Mouse (Mus musculus): ENCODE data around the gene Tgfb1i1. TPM values are rescaled to one million over a fixed set of nuclear protein-coding genes. Genes with fewer than 3 reads are reported as not detected.

Tgfb1i1 gene
- polyA plus RNA-seq, 2 experiments = 5.0 to 7.8 TPM

- H3K4me3 ChIP-seq (ENCODE audit: insufficient read depth in 1 of 2, low read depth in 2 of 2, low read length in 2 of 2) = peak overlapping the region; percentile 93 to 97
- 0 out of 2 replicates have a peak, but pooled peaks have one; percentile 14 for ATAC-seq (ENCODE audit: insufficient read depth)
These were observed 49.9 kb downstream of the Tgfb1i1 start for GRCm38 (mm10) chr7:128296514-128296913.

GRCm38 (mm10) chr7:128297291-128297616 is 50.6 kb downstream of the Tgfb1i1 start:
- Histone ChIP-seq H3K4me3 (ENCODE audit: insufficient read depth in 1 of 2, low read depth in 2 of 2, low read length in 2 of 2) (peak overlapping the region; percentile 93 to 97), H3K27me3 (ENCODE audit: control insufficient read depth, insufficient read depth, low read length) (no peaks in the 10 kb centered on the region), H3K9ac (replicated peaks) (peak overlapping the region; percentile 84), H3K36me3 (replicated peaks; ENCODE audit: control insufficient read depth, insufficient read depth, low read depth) (peaks cover 17% of the 10 kb centered on the region), H3K4me2 (ENCODE audit: low read depth) (peak overlapping the region; percentile 87), H3K27ac (peak overlapping the region; percentile 90), H3K9me3 (ENCODE audit: control insufficient read depth, low read length) (no peaks in the 10 kb centered on the region), H3K4me1 (replicated peaks; ENCODE audit: control insufficient read depth in 2 of 2, insufficient read depth in 2 of 2, low read length in 1 of 2) (peaks cover 64 to 69% of the 10 kb centered on the region in 2 experiments)
- 17% methylated on average over 10 of the region's 10 CpGs for WGBS (ENCODE audit: insufficient replicate concordance)
- TF ChIP-seq CTCF (IDR thresholded peaks at IDR 0.05; ENCODE audit: low read depth) = no peak
- TF ChIP-seq EP300 (IDR thresholded peaks at IDR 0.05; ENCODE audit: low read depth) = no peak
- ATAC-seq (ENCODE audit: insufficient read depth) (peak; percentile 19; the same call in 1 of the 2 replicates), DNase-seq (ENCODE audit: low read depth in 3 of 3, low spot score in 3 of 3) (no peak)

More at GRCm38 (mm10) chr7:128296514-128296913, 49.9 kb downstream of the Tgfb1i1 start:
- Histone ChIP-seq H3K27me3 (ENCODE audit: control insufficient read depth, insufficient read depth, low read length) (no peaks in the 10 kb centered on the region), H3K4me2 (ENCODE audit: low read depth) (peak overlapping the region; percentile 87), H3K9ac (replicated peaks) (peak overlapping the region; percentile 84), H3K36me3 (replicated peaks; ENCODE audit: control insufficient read depth, insufficient read depth, low read depth) (peaks cover 11% of the 10 kb centered on the region), H3K4me1 (replicated peaks; ENCODE audit: control insufficient read depth in 2 of 2, insufficient read depth in 2 of 2, low read length in 1 of 2) (peaks cover 62 to 64% of the 10 kb centered on the region in 2 experiments), H3K27ac (peak overlapping the region; percentile 90), H3K9me3 (ENCODE audit: control insufficient read depth, low read length) (no peaks in the 10 kb centered on the region)
- TF ChIP-seq CTCF (IDR thresholded peaks at IDR 0.05; ENCODE audit: low read depth) (no peak), EP300 (IDR thresholded peaks at IDR 0.05; ENCODE audit: low read depth) (no peak)
- 45% methylated on average over 3 of the region's 3 CpGs for WGBS (ENCODE audit: insufficient replicate concordance)
- DNase-seq (ENCODE audit: low read depth in 3 of 3, low spot score in 3 of 3) = no peak

- H3K4me2 ChIP-seq (ENCODE audit: low read depth) = peak within 1 kb of the TSS; percentile 87
- DNase-seq (ENCODE audit: low read depth in 3 of 3, low spot score in 3 of 3) = peak; percentile 70 to 76 (median 75)
- under 1% methylated on average over 47 of the region's 47 CpGs for WGBS (ENCODE audit: insufficient replicate concordance)
- no peak for TF ChIP-seq EP300 (IDR thresholded peaks at IDR 0.05; ENCODE audit: low read depth)
- peak; percentile 67 for ATAC-seq (ENCODE audit: insufficient read depth)
- H3K36me3 ChIP-seq (replicated peaks; ENCODE audit: control insufficient read depth, insufficient read depth, low read depth) = peaks cover 14% of the 10 kb centered on the region
- no peaks in the 10 kb centered on the region for H3K27me3 ChIP-seq (ENCODE audit: control insufficient read depth, insufficient read depth, low read length)
- peak within 1 kb of the TSS; percentile 93 to 97 for H3K4me3 ChIP-seq (ENCODE audit: insufficient read depth in 1 of 2, low read depth in 2 of 2, low read length in 2 of 2)
- no peaks in the 10 kb centered on the region for H3K9me3 ChIP-seq (ENCODE audit: control insufficient read depth, low read length)
- peak within 1 kb of the TSS; percentile 84 for H3K9ac ChIP-seq (replicated peaks)
- peak within 1 kb of the TSS; percentile 90 for H3K27ac ChIP-seq
- H3K4me1 ChIP-seq (replicated peaks; ENCODE audit: control insufficient read depth in 2 of 2, insufficient read depth in 2 of 2, low read length in 1 of 2) = peaks cover 62 to 64% of the 10 kb centered on the region in 2 experiments
These were observed 51.2 kb downstream of the Tgfb1i1 start, which contains the start of gene BC017158 for GRCm38 (mm10) chr7:128297617-128298480. BC017158 (minus strand) TSS chr7:128298170.

DNA sequence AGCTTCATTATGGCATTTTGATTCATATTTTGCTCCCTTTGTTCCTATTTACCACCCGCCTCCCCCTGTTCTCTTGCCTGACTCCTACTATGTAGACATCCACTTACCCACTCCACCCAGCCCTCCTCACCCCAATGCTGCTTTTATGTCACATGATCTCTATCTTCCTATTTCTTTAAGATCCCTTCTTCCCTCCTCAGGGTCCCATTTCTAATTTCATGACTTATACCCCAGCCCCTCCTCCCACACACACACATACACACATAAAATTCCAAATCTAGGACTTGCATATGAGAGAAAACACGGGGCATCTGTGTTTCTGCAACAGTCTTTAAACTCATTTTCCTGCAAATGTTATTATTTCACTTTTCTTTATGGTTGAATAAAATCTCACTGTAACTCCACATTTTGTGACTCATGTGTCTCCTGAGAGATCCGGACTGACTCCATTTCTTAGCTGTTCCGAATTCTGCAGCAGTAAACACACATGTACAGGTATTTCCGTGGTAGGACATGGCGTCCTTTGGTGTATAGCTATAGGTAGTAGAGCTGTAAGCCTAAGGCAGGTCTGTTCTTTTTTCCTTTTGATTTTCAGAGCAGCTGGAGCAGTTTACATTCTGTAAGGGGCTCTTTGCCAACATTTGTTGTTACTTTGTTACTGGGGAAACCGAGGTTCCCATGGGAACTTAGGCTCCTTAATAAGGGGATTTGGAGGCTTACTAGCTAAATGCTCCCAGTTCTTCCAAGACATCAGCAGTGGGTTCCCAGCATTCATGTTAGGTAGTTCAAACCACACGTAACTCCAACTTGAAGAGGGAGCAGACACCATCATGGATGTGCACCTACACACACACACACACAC is 52.1 kb downstream of the Tgfb1i1 start:
- Histone ChIP-seq H3K4me3 (ENCODE audit: insufficient read depth in 1 of 2, low read depth in 2 of 2, low read length in 2 of 2) (peak overlapping the region; percentile 93 to 97; a peak in 3 of 4 replicates), H3K27ac (peak overlapping the region; percentile 90)
- DNase-seq (ENCODE audit: low read depth in 3 of 3, low spot score in 3 of 3) = no peak

More for the DNA sequence above, 52.1 kb downstream of the Tgfb1i1 start:
- WGBS (ENCODE audit: insufficient replicate concordance) = 79% methylated on average over 8 of the region's 8 CpGs
- Histone ChIP-seq H3K4me2 (ENCODE audit: low read depth) (peak overlapping the region; percentile 87), H3K9me3 (ENCODE audit: control insufficient read depth, low read length) (no peaks in the 10 kb centered on the region), H3K27me3 (ENCODE audit: control insufficient read depth, insufficient read depth, low read length) (no peaks in the 10 kb centered on the region), H3K9ac (replicated peaks) (peak overlapping the region; percentile 84), H3K36me3 (replicated peaks; ENCODE audit: control insufficient read depth, insufficient read depth, low read depth) (peaks cover 12% of the 10 kb centered on the region), H3K4me1 (replicated peaks; ENCODE audit: control insufficient read depth in 2 of 2, insufficient read depth in 2 of 2, low read length in 1 of 2) (peaks cover 59 to 62% of the 10 kb centered on the region in 2 experiments)
- peak; percentile 59; the same call in 1 of the 2 replicates for ATAC-seq (ENCODE audit: insufficient read depth)
- no peak for TF ChIP-seq EP300 (IDR thresholded peaks at IDR 0.05; ENCODE audit: low read depth)
- no peak for TF ChIP-seq CTCF (IDR thresholded peaks at IDR 0.05; ENCODE audit: low read depth)
